Mouse (Mus musculus) megakaryocyte, adult 5-6 weeks (primary cell): Measurements from ENCODE around the gene Sec31a. TPM values are rescaled to one million over a fixed set of nuclear protein-coding genes. Genes with fewer than 3 reads are reported as not detected.

ENCODE experiments used
- ATAC-seq: 2 replicates; pipeline ENCODE4 v1.8.0; 2016; ENCODE audit warnings: mild to moderate bottlenecking, inconsistent platforms; ENCODE audit not compliant: poor library complexity, severe bottlenecking
- total RNA-seq, 2 experiments: library from RNA; stranded (forward) in 1 of 2; stranded (reverse) in 1 of 2; fragments of 153-499, 151-499 nt in 1 of 2; fragments of 221-1000, 200-1000 nt in 1 of 2; gene quantifications; 2 replicates each; pipeline versions ENCODE4 v1.2.3 to v1.2.4; 2015 to 2017

Sec31a gene
- total RNA-seq, 2 experiments from 2014 or later, result 101 to 106 TPM

GRCm38 (mm10) chr5:100410281-100410680 is 5.8 kb downstream of the Sec31a start:
- ATAC-seq, result no peak

- ATAC-seq, result no peak
Measured at GRCm38 (mm10) chr5:100408485-100408884, 7.5 kb downstream of the Sec31a start.

- ATAC-seq, result no peak
Measured at GRCm38 (mm10) chr5:100396753-100397152, 19.3 kb downstream of the Sec31a start.

GRCm38 (mm10) chr5:100393681-100394080 is 22.4 kb downstream of the Sec31a start:
- no peak for ATAC-seq

- no peak for ATAC-seq
Measured at GRCm38 (mm10) chr5:100392436-100392955, 23.5 kb downstream of the Sec31a start.

GRCm38 (mm10) chr5:100383782-100384510 is 32.1 kb downstream of the Sec31a start:
- ATAC-seq, result no peak

- ATAC-seq, result no peak
Measured at GRCm38 (mm10) chr5:100381094-100381493, 34.9 kb downstream of the Sec31a start.

GRCm38 (mm10) chr5:100380277-100380676 is 35.8 kb downstream of the Sec31a start:
- ATAC-seq, result no peak

GRCm38 (mm10) chr5:100378981-100379380 is 37.1 kb downstream of the Sec31a start:
- no peak for ATAC-seq

GRCm38 (mm10) chr5:100378211-100378610 is 37.8 kb downstream of the Sec31a start:
- no peak for ATAC-seq

GRCm38 (mm10) chr5:100377376-100377775 is 38.7 kb downstream of the Sec31a start:
- ATAC-seq, result no peak

- ATAC-seq, result no peak
Measured at GRCm38 (mm10) chr5:100374703-100375102, 41.3 kb downstream of the Sec31a start.

- ATAC-seq, result peak; percentile 78
Measured at GRCm38 (mm10) chr5:100373952-100374351, 42.1 kb downstream of the Sec31a start.

GRCm38 (mm10) chr5:100370919-100371318 is 45.1 kb downstream of the Sec31a start:
- no peak for ATAC-seq

GRCm38 (mm10) chr5:100369825-100370459 is 46.1 kb downstream of the Sec31a start:
- ATAC-seq, result no peak

GRCm38 (mm10) chr5:100369093-100369492 is 46.9 kb downstream of the Sec31a start:
- ATAC-seq, result no peak

GRCm38 (mm10) chr5:100368527-100368926 is 47.5 kb downstream of the Sec31a start:
- ATAC-seq, result no peak

GRCm38 (mm10) chr5:100367051-100367450 is 49.0 kb downstream of the Sec31a start:
- ATAC-seq, result no peak

- ATAC-seq, result no peak
Measured at GRCm38 (mm10) chr5:100360296-100360695, 55.7 kb downstream of the Sec31a start.

GRCm38 (mm10) chr5:100358334-100358733 is 57.7 kb downstream of the Sec31a start:
- 0 out of 2 replicates have a peak, but pooled peaks have one; percentile 33 for ATAC-seq

- ATAC-seq, result no peak
Measured at GRCm38 (mm10) chr5:100354644-100355043, 61.4 kb downstream of the Sec31a start.
